Mouse (Mus musculus): ENCODE results near the gene Sf3b4. TPM values are rescaled to one million over a fixed set of nuclear protein-coding genes. Genes with fewer than 3 reads are reported as not detected.
A peak's percentile ranks its signal among the peaks of the same experiment; 100 is the strongest.
"Not testable (repeated sequence)": the region's sequence is repeated elsewhere in the genome, so short reads cannot be mapped to it uniquely, and the experiment has no call there.

Sf3b4 gene
- polyA plus RNA-seq, 1 experiment from 2014 or later: 71.2 TPM

DNA sequence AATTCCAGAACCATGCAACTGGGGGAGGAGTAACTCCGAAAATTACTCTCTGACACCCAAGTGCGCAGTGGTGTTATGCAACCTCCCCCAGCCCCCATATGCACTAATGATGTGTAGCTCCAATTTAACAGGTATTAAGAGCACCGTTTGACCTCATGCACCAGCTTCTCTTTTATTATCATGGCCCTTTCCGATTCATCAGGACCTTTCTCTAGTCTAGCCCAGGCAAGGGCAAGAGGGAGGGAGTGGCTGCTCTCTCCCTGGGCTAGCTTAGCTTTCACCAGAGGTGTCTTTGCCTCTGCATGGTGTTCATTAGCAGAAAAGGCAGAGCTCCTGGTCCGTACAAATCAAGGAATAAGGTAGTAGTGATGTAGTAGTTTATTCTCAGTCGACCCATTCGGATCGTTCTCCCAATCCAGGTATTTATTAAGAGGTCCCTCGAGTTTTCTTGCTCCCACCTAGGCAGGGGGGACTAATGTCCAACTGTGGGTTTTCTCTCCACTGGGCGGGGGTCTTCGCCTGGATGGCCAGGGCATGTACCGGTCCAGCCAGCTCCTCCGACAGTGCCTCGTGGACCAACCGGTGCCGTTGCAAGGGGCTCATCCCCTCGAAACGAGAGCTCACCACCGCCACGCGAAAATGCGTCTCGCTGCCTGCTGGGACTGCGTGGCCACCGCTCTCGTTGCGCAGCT is 24.5 kb downstream of the Sf3b4 start:
- H3K27ac ChIP-seq: peak overlapping the region; percentile 90
- peak overlapping the region; percentile 99 for H3K4me2 ChIP-seq
- no peaks in the 10 kb centered on the region for H3K27me3 ChIP-seq
- peaks cover 16% of the 10 kb centered on the region for H3K4me1 ChIP-seq (replicated peaks)
- peaks cover 15% of the 10 kb centered on the region for H3K36me3 ChIP-seq
- no peaks in the 10 kb centered on the region; the same call in 1 of the 2 replicates for H3K9me3 ChIP-seq (replicated peaks)
- ATAC-seq (replicated peaks; ENCODE audit: insufficient number of reproducible peaks, insufficient read depth, low FRiP score, low read depth): no peak
- peak overlapping the region; percentile 85 for H3K9ac ChIP-seq
- H3K4me3 ChIP-seq: peak overlapping the region; percentile 75
- 19% methylated on average over 27 of the region's 27 CpGs for WGBS

DNA sequence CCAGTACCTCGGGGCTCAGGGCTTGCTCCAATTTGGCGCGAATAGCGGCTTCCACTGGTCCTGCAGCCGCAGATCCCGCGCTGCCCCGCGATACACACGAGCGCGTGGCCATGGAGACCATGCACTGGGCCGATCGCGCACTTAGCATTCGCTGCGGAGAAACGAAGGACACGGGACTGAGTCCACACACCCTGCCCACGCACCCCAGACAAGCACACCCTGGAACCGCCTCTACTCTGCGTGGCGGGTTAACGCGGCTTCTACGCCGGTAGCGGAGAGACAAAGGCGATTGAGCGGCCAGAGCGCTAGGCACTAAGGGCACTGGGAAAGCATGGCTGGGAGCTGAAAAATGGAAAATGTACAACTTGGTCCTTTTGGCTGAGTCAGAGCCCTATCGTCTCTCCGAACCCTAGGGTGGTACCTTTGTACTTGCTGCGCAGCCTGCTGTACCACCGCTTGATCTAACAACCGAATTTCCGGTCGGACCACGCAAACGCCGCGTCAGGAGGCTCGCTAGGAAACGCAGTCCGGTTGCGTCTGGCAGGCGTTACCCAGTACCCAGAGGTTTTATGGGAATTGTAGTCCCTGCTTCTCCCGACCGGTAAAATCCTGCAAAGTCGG is 25.1 kb downstream of the Sf3b4 start:
- H3K9ac ChIP-seq: peak overlapping the region; percentile 85
- H3K27me3 ChIP-seq: no peaks in the 10 kb centered on the region
- H3K9me3 ChIP-seq (replicated peaks): no peaks in the 10 kb centered on the region; the same call in 1 of the 2 replicates
- H3K4me1 ChIP-seq (replicated peaks): peaks cover 16% of the 10 kb centered on the region
- peak overlapping the region; percentile 75 for H3K4me3 ChIP-seq
- H3K4me2 ChIP-seq: peak overlapping the region; percentile 99
- ATAC-seq (replicated peaks; ENCODE audit: insufficient number of reproducible peaks, insufficient read depth, low FRiP score, low read depth): peak; percentile 88
- H3K27ac ChIP-seq: peak overlapping the region; percentile 90
- WGBS: under 1% methylated on average over 50 of the region's 50 CpGs
- H3K36me3 ChIP-seq: peaks cover 15% of the 10 kb centered on the region

DNA sequence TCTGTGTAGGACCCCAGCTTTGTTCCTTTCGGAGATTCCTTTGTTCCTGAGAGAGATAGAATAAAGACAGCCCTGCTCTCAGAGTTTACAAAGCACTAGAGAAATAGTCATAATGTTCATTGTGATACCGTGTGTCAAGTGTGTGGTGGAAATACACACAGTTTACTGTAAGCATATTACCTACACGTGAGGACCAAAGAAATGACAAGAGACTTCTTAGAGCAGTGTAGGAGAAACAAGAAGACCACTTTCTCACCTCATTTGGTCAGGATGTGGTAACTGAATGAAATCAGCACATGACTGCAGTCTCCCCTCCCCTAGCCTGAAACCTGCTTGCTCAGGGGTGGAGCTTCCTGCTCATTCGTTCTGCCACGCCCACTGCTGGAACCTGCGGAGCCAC is 26.0 kb downstream of the Sf3b4 start:
- 5% methylated on average over 6 of the region's 6 CpGs for WGBS
- Histone ChIP-seq H3K4me1 (replicated peaks) (peaks cover 16% of the 10 kb centered on the region), H3K9ac (peak overlapping the region; percentile 85; the same call in 1 of the 2 replicates), H3K36me3 (peaks cover 15% of the 10 kb centered on the region), H3K9me3 (replicated peaks) (no peaks in the 10 kb centered on the region; the same call in 1 of the 2 replicates), H3K27me3 (no peaks in the 10 kb centered on the region), H3K4me3 (peak overlapping the region; percentile 75), H3K27ac (peak overlapping the region; percentile 90), H3K4me2 (peak overlapping the region; percentile 99)
- no peak for ATAC-seq (replicated peaks; ENCODE audit: insufficient number of reproducible peaks, insufficient read depth, low FRiP score, low read depth)

DNA sequence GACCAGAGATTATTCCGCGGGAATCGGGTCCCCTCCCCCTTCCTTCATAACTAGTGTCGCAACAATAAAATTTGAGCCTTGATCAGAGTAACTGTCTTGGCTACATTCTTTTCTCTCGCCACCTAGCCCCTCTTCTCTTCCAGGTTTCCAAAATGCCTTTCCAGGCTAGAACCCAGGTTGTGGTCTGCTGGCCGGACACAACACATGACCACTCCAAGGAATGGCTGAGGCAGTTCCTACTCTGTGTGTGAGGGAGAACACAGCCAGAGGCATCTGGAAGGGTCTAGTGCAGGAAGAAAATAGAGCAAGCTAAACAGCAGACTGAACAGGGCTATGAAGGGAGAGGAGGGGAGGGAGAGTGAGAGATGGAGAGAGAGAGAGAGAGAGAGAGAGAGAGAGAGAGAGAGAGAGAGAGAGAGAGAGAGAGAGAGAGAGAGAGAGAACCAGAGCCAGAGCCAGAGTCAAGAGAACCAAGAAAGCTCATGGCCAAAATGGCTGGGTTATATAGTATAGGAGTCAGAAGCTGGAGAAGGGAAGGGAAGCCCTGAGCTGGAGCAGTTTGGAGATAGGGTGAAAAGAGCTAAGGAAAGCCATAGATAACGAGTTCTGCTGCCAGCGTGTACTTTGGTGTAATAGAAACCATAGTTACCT is 26.6 kb downstream of the Sf3b4 start:
- H3K9ac ChIP-seq; ATAC-seq (replicated peaks; ENCODE audit: insufficient number of reproducible peaks, insufficient read depth, low FRiP score, low read depth); H3K27ac ChIP-seq; H3K4me3 ChIP-seq; H3K9me3 ChIP-seq (replicated peaks); H3K27me3 ChIP-seq: not testable (repeated sequence)
- H3K4me2 ChIP-seq: peak overlapping the region; percentile 99; the same call in 1 of the 2 replicates
- peaks cover 15% of the 10 kb centered on the region for H3K36me3 ChIP-seq
- WGBS: 28% methylated on average over 8 of the region's 8 CpGs
- H3K4me1 ChIP-seq (replicated peaks): peaks cover 16% of the 10 kb centered on the region

DNA sequence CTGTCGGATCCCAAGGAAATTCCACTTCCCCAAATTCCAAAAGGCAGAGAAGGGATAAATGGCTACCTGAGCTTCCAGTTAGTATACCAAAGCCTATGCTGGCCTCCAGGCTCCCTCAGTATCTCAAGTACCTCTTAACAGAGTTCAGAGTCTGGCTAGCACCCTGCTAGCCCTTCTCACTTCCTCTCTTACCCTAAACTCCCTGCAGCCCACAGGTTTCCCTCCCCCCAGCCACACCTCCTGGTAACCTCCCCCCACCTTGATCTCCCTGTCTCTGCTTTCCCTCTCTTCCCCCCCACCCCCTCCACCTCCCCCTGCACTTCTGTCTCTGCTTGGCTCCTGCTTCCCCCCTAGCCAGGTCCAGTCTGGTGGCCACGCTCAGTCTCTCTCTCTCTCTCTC is 27.6 kb downstream of the Sf3b4 start:
- WGBS: 42% methylated on average over 2 of the region's 2 CpGs

DNA sequence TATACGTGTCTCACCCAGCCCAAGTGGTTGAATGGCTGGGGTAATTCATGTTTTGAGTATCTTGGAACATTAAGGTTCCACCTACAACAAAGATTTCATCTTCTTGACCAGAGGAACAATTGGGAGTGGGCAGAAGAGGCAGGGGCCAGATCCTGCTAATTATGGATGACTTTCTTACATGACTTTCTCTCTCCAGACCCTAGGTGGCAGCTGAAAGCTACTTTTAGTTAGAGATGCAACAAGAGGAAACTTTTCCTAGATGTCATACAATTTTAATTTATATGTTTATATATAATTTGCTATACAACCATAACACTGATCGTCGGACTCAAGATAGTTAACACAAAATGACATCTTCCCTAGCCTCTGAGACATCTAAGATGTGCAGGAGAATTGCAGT is 35.7 kb downstream of the Sf3b4 start:
- ATAC-seq (replicated peaks; ENCODE audit: insufficient number of reproducible peaks, insufficient read depth, low FRiP score, low read depth): no peak
- Histone ChIP-seq H3K36me3 (no peaks in the 10 kb centered on the region), H3K27me3 (no peaks in the 10 kb centered on the region), H3K27ac (no peak overlapping the region), H3K4me3 (no peak overlapping the region), H3K4me2 (no peak overlapping the region), H3K9me3 (replicated peaks) (no peaks in the 10 kb centered on the region), H3K4me1 (replicated peaks) (no peaks in the 10 kb centered on the region), H3K9ac (no peak overlapping the region)
- WGBS: 76% methylated on average over 3 of the region's 3 CpGs

More for the DNA sequence above, 27.6 kb downstream of the Sf3b4 start:
- H3K36me3 ChIP-seq: peaks cover 9% of the 10 kb centered on the region; the same call in 1 of the 2 replicates
- H3K27me3 ChIP-seq: no peaks in the 10 kb centered on the region
- ATAC-seq (replicated peaks; ENCODE audit: insufficient number of reproducible peaks, insufficient read depth, low FRiP score, low read depth): no peak
- peaks cover 16% of the 10 kb centered on the region for H3K4me1 ChIP-seq (replicated peaks)
- H3K9ac ChIP-seq: no peak overlapping the region
- no peak overlapping the region for H3K4me3 ChIP-seq
- no peaks in the 10 kb centered on the region; the same call in 1 of the 2 replicates for H3K9me3 ChIP-seq (replicated peaks)
- H3K4me2 ChIP-seq: no peak overlapping the region
- no peak overlapping the region for H3K27ac ChIP-seq

DNA sequence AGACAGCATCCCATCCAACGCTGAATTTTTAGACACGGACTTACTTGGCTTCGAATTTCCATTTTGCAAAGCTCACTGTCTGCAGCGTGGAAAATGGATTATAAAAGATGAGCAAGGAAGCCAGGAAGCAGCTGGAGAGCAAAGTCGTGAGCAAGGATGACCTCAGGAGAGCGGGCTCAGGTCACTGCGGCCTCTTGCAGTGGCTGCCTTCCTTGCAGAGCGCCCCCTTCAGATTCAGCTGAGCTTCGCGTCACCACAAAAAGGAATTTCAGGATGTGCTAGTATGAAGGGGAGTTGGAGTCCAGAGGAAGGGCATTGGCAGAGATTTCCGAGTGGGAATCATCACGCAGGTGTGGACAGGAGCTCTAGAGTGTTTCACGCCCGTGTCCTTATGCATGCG is 37.1 kb downstream of the Sf3b4 start:
- Histone ChIP-seq H3K4me2 (no peak overlapping the region), H3K27ac (no peak overlapping the region), H3K9ac (no peak overlapping the region), H3K36me3 (no peaks in the 10 kb centered on the region), H3K27me3 (0 out of 2 replicates have a peak, but pooled peaks cover 3% of the 10 kb centered on the region), H3K9me3 (replicated peaks) (no peaks in the 10 kb centered on the region), H3K4me1 (replicated peaks) (no peaks in the 10 kb centered on the region), H3K4me3 (no peak overlapping the region)
- 23% methylated on average over 15 of the region's 15 CpGs for whole genome bisulfite sequencing
- ATAC-seq (replicated peaks; ENCODE audit: insufficient number of reproducible peaks, insufficient read depth, low FRiP score, low read depth): no peak

DNA sequence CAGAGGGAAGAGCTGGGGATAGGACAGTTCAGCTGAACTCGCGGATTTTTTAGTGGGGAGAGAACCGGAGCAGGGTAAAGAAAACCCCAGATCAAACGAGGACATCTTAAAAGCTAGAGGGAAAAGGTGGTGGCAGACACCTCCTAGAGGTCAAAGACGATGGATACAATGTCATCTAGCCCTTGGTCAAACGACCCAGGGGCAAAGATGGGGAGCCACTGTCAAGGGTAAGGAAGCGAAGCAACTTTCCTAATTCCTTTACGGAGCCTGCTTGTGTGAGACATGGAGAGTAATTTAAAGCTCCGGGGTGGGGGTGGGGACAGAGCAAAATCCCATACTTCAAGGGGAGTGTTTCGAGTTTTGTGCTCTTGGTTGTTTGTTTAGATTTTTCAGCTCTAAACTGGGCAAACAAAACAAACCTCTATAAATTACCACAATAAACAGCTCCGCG is 47.1 kb downstream of the Sf3b4 start:
- Histone ChIP-seq H3K9me3 (replicated peaks) (no peaks in the 10 kb centered on the region), H3K9ac (peak overlapping the region; percentile 64), H3K4me3 (peak overlapping the region; percentile 68), H3K27me3 (no peaks in the 10 kb centered on the region), H3K27ac (peak overlapping the region; percentile 99), H3K4me1 (replicated peaks) (peaks cover 33% of the 10 kb centered on the region), H3K36me3 (no peaks in the 10 kb centered on the region), H3K4me2 (peak overlapping the region; percentile 83)
- under 1% methylated on average over 12 of the region's 12 CpGs for WGBS
- no peak for ATAC-seq (replicated peaks; ENCODE audit: insufficient number of reproducible peaks, insufficient read depth, low FRiP score, low read depth)

DNA sequence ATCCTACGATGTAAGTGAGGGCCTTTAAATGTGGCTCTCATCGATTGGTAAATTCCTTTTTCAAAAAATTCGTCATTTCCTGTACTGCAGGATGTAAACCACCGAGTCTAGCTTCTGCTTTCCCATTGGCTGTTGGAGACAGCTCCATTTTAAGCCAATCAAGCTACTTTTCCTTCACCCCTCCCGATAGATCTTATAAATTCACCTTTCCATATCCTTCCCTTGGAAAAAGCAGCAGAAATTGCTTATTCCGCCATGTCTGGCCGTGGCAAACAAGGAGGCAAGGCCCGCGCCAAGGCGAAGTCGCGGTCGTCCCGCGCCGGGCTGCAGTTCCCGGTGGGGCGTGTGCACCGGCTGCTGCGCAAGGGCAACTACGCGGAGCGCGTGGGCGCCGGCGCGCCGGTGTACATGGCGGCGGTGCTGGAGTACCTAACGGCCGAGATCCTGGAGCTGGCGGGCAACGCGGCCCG is 47.6 kb downstream of the Sf3b4 start, which contains the start of the genes Bola1 and Hist2h2ab:
Bola1 (minus strand) TSS at position 49 of the 470 bp plus-strand sequence.
Hist2h2ab (plus strand) TSS at position 205 of the 470 bp plus-strand sequence.
- H3K27ac ChIP-seq: peak within 1 kb of the TSS; percentile 99
- H3K4me1 ChIP-seq (replicated peaks): peaks cover 33% of the 10 kb centered on the region
- peak; percentile 75 for ATAC-seq (replicated peaks; ENCODE audit: insufficient number of reproducible peaks, insufficient read depth, low FRiP score, low read depth)
- H3K27me3 ChIP-seq: no peaks in the 10 kb centered on the region
- no peaks in the 10 kb centered on the region for H3K36me3 ChIP-seq
- H3K9ac ChIP-seq: peak within 1 kb of the TSS; percentile 79
- peak within 1 kb of the TSS; percentile 68 for H3K4me3 ChIP-seq
- H3K4me2 ChIP-seq: peak within 1 kb of the TSS; percentile 83
- H3K9me3 ChIP-seq (replicated peaks): no peaks in the 10 kb centered on the region
- WGBS: 0% methylated on average over 37 of the region's 37 CpGs

DNA sequence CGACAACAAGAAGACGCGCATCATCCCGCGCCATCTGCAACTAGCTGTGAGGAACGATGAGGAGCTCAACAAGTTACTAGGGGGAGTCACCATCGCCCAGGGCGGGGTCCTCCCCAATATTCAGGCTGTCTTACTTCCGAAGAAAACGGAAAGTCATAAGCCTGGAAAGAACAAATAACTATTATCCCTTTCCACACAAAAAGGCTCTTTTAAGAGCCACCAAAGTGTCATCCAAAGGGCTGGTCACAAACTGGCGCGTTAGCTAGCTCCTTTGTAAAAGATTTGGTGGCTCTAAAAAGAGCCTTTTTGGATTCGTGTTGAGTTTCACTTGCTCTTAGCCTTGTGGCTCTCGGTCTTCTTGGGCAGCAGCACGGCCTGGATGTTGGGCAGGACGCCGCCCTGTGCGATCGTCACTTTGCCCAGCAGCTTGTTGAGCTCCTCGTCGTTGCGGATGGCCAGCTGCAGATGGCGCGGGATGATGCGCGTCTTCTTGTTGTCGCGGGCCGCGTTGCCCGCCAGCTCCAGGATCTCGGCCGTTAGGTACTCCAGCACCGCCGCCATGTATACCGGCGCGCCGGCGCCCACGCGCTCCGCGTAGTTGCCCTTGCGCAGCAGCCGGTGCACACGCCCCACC is 48.1 kb downstream of the Sf3b4 start:
- ATAC-seq (replicated peaks; ENCODE audit: insufficient number of reproducible peaks, insufficient read depth, low FRiP score, low read depth): not testable (repeated sequence)
- 0% methylated on average over 40 of the region's 47 CpGs for WGBS
- H3K4me2 ChIP-seq: peak overlapping the region; percentile 83

More for the DNA sequence above, 48.1 kb downstream of the Sf3b4 start:
- Histone ChIP-seq H3K27ac (peak overlapping the region; percentile 99), H3K9ac (peak overlapping the region; percentile 79), H3K4me3 (peak overlapping the region; percentile 68), H3K4me1 (replicated peaks) (peaks cover 35% of the 10 kb centered on the region)
- not testable (repeated sequence) for H3K9me3 ChIP-seq (replicated peaks); H3K36me3 ChIP-seq; H3K27me3 ChIP-seq
